Mouse (Mus musculus) heart, postnatal 0 days (tissue): ENCODE data around the gene Cited2.

Experiments used
- CTCF ChIP-seq: IDR thresholded peaks from 2 replicates; pipeline ENCODE4 v1.5.1; 2016; ENCODE audit warnings: antibody characterized with exemption, control low read depth, low read depth
- EP300 ChIP-seq: IDR thresholded peaks from 2 replicates; pipeline ENCODE4 v1.6.1; 2016; ENCODE audit warnings: antibody characterized with exemption, low read depth

DNA sequence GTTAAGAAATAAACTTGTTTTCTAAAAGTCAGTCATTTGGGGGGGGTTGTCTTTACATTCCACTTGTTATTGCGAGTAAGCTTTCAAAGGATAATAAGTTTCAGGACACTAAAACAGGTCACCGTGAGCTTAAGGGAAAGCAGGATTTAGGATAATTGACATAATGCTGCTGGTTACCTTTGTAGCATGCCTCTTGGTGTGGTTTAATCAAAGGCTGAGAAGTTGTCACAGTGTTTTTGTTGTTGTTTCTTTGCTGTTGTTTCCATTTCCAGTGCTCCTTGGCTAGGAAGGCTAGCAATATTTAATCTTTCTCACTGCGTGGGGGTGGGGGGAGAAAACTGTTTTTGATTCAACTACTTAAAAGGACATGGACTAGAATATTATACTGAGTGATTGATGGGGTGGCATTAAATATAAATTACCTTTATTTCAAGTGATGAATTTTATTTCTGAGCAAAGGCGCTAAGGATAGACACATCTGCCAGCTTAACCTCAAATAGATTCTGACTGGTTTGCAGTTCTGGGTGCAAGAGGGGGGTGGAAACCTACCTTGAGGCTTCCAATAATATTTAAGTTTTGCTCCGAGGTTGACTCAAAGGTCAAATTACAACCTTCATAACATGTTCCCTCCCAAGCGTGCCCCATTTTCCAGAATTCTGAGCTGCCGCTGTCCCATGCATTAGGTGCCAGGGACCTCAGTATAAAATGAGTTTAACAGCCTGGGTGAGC is 2.8 kb downstream of the Cited2 start:
- TF ChIP-seq CTCF (no peak), EP300 (no peak)
